Mouse (Mus musculus) left cerebral cortex, postnatal 14 days (tissue): ENCODE results near the gene Cdh23. TPM values are rescaled to one million over a fixed set of nuclear protein-coding genes. Genes with fewer than 3 reads are reported as not detected.

Experiments used
- DNase-seq, 2 experiments: peaks; one replicate each; pipeline ENCODE4 v3.0.0; 2021 to 2022; ENCODE audit warnings: low spot score in 2 of 2, mixed read lengths in 1 of 2
- intact Hi-C: fragments of 180-260 bp; cut with DNase I; formaldehyde crosslinking; loops from one replicate; pipeline ENCODE4 v1.15.1; 2025
- total RNA-seq, 2 experiments: library from RNA; stranded (reverse); gene quantifications; 2 replicates each; pipeline ENCODE4 v1.2.3; 2021

Cdh23 gene
- total RNA-seq, 2 experiments from 2014 or later: 1.5 to 2.0 TPM

- intact Hi-C loops: no loop called here
- DNase-seq: no peak
These were observed 305.3 kb downstream of the Cdh23 start for GRCm38 (mm10) chr10:60390904-60391420.

DNA sequence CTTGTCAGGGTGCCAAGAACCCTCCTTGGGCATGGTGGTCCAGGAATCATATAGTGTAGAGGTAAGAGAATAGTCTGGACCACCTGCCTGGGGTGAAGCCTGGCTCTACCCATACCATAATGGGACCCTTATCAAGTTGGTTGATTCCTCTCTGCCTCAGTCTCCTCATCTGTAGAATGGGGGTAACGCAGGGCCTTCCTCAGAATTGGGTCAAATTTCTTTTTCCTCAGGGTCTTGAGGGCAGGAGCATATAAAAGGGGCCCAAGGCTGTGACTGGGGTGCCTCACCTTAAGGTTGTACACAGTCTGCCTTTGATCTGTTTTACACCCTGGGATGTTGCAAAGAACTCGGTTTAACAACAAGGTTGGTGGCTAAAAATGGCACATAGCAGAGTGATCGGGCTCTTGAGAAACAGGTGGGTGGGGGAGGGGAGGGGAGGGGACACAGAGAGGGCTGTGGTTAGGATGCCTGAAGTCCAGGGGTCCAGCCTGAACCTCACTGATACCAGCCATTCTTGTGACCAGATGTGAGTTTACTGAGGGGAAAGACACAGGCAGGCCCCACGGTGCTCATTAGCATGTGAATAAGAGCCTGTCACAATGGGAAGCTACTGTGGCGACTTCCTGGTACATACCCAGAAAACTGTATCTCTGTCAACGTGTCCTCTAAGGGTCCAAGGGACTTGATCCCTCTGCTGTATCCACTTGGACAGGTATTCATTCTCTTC lies 305.9 kb downstream of the Cdh23 start:
- intact Hi-C loops: no loop called here
- DNase-seq: no peak

DNA sequence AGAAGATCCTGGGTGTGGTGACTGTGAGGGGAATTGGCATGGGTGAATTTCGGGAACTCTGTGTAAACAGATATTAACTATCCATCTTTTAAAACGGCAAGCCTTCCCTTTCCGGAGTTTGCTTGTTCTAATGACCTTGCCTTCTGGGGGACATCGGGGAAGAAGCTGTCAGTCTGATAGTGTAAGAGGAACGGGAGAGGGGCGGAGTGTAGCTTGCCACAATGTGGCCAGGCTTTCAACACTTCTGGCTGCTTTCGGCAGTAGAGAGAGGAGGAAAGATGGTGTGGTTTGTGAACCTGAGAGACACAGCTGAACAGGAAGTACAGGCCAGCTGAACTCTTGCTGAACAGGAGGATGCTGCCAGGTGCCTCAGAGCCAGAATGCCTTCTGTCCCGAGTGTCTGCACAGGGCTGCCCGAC lies 306.8 kb downstream of the Cdh23 start:
- intact Hi-C loops: no loop called here
- no peak for DNase-seq

DNA sequence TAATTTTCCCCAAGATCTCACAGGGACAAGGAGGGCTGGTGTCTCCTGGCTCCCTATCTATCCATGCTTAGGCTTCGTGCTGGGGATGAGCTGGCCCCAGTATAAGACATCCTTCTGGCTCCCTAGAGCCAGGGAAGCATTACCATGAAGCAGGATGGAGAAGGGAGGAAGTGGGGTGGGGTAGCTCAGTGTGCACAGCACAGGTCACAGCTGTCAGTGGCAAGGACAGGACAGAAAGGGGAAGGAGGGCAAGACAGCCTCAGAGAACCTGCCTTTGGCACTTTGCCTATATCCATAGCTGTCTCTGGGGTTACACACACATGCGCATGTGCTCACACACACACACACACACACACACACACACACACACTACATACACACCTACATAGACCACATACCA lies 308.0 kb downstream of the Cdh23 start:
- intact Hi-C loops: no loop called here
- no peak for DNase-seq

DNA sequence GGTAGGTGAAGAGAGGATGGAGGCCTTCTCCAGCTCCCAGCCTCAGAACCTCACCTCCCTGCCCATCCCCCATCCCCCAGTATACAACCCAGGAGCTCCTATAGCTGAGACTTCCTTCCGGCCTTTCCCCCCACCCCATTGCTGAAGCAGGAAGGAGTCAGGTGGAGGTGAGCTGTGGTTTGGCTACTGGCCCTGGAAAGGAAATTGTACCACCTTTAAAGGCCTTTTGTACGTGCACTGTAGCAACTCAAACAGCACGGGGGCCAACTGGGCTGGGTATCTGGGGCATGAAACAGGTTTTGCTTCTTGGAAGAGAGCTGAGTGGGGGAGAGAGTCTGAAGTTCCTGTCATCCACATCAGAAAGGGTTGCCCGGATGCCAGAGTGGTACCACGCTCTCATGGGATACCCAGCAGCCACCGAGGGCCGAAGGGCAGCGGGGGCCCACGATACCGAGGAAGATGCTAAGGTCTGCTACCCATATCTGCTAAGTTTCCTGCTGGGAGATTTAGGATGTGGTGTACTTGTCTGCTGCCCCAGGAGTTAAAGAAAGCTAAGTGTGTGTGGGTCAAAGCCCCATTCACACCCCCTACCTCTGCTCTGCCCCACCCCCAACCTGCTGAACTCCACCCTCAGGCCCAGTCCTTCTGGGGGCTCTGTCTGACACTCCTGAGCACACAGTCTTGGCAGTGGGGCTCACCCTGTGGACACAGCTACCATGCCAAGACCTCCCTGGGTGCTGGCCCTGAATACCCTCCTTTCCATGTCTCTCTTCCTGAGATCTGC lies 315.0 kb downstream of the Cdh23 start:
- intact Hi-C loops: no loop called here

DNA sequence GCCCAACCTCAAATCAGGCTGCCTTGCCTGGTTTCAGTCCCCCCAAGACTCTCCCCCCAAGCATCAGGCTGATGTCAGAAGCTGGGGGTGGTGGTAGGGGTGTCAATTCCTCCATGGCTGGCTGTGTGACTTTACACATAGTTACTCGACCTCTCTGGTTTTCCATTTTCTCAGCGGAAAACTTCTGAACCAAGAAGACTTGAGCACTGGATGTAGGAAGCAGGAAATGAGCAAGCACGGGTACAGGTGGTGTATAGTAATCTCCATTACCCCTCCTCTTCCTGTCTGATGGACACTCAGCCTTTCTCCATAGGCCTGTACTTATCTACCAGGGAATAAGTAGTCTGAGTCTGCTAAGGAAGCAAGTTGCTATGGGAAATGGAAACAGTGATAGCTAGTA lies 316.1 kb downstream of the Cdh23 start:
- DNase-seq: no peak
- intact Hi-C loops: no loop called here

More for the DNA sequence above, 315.0 kb downstream of the Cdh23 start:
- no peak for DNase-seq

DNA sequence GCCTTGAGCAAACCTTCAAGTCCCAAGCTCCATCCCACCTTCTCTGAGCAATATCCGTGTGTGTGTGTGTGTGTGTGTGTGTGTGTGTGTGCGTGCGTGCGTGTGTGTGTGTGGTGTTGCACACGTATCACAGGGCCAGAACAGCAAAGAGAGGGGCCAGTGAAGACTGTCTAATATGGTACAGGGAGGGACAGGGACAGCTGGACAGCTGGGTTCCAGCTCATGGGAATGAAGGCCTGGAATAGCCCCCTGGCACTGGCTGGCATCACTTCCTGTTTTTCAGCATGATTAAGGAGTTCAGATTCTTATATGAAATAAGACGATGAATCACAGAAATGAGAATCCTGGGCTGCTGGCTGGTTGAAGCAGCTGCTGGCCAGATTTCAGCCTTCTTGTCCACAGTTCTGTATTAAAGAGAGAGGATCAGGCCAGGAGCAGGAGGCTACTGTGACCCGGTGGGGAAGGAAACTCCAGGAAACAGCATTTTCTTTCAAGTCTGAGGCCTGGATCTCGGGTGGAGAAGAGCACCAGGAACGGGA lies 316.8 kb downstream of the Cdh23 start:
- intact Hi-C loops: no loop called here
- DNase-seq: no peak

DNA sequence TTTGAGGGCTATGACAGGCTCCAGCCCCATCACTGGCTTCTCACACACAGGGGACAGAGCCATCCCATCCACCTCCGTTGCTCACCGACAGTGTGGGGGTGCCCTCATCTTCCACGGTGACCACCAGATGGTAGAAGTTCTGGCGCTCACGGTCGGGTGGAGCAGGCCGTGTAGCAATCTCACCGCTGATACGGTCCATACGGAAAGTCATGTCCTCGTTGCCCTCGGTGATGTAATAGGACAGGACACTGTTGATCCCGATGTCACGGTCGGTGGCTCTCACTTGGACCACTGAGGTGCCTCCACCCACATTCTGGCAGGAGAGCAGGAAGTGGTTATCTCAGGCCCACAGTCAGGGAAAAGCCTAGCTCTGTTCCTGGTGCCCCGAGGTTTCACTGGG lies 319.6 kb downstream of the Cdh23 start:
- no peak for DNase-seq
- intact Hi-C loops: no loop called here

- no peak for DNase-seq
- intact Hi-C loops: no loop called here
These were observed 322.2 kb downstream of the Cdh23 start for GRCm38 (mm10) chr10:60373937-60374578.

- DNase-seq: no peak
- intact Hi-C loops: no loop called here
These were observed 322.8 kb downstream of the Cdh23 start for GRCm38 (mm10) chr10:60373543-60373936.

DNA sequence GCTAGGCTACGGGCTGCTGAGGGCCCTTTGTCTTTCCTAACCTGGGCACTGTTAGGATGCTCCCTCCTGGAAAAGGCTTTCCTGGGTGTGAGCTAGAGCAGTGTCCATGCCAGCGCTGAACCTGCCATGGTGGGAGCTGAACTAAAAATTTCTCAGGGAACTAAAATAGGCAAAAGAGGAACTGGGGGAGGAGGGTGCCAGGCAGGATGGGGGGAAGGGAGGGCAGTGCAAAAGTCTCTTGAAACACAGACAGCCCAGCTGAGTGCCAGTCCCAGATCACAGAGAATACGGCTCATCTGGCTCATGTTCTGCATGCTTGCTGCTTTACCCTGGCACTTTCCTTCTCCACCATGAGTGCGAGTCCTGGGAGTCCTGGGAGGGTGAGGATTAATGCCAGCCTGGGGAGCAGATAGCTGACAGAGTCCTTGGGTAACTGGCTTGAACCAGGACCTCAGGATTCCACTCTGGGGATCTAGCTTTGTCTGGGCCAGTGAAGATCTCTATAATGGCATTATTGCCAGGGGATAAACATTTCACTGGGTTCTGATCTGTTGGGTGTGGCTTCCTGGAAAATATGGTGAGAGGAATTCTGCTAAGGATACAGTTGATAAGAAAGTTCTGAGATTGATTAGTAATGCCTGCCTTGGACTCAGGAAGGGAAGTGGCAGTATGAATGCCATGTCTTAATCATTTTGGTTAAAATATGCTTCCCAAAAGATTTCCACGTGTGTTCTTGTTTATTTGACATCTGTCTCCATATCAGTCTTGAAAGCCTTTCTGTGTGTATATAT lies 324.5 kb downstream of the Cdh23 start:
- intact Hi-C loops: no loop called here
- peak in 1 of 2 experiments; percentile 35 for DNase-seq

DNA sequence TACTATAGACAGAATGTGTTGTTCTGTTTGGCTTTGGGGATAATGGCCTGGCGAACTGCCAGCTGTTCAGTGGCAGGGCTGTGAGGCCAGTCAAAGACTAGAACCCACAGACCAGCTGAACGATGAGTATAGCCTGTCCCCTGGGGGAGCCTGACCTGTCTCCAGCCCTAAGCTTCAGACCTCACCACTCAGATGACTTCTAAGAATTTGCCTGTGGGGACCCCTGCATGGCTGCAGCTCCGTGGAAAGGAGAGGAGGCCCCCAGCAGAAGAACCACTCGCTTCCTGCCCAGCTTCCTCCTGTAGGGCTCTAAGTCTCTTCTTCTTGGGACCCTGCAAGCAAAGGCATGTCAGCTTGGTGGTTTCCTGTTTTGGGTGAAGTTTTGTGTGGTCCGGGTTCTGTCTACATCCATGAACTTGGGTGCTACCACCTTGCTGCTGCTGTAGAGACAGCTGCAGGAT lies 325.7 kb downstream of the Cdh23 start:
- no peak for DNase-seq
- intact Hi-C loops: no loop called here

DNA sequence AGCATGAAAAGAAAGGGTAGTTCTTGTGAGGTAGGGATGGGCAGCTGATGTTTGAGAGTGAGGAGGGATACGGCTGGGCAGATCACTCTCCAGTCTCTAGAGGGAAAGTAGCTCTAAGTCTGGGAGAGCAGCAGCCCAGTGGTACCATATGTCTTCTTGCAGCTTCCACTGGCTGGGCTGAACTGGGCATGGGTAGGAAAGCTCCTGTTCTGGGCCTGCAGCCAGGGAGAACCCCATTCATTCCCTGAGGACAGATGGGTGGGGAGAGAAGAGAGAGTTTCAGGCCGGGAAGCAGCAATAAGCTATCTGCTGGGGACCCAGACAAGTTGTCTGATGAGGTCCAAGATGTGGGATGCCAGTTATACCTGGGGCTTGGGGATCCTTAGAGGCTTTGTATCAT lies 326.2 kb downstream of the Cdh23 start:
- peak; percentile 41 to 59 for DNase-seq
- intact Hi-C loops: no loop called here

GRCm38 (mm10) chr10:60369405-60369804 lies 326.9 kb downstream of the Cdh23 start:
- no peak for DNase-seq
- intact Hi-C loops: no loop called here

DNA sequence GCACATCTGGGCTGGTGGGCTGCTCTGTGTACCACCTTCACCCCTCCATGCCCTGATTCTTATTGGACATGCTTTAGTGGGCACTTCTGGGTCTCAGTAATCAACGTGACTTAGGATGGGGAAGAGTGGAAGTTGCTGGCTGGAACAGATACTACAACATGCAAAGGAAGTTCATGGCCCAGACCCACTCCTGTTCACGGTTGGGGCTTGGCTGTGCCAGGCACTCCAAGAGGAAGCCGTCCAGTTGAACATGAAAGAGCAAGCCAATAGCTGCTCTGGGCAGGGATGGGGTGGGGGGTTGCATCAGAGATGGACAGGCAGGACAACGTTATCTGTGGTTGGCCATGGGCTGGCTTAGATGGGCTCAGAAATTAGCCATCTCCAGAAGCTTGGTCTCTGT lies 328.4 kb downstream of the Cdh23 start:
- intact Hi-C loops: no loop called here

DNA sequence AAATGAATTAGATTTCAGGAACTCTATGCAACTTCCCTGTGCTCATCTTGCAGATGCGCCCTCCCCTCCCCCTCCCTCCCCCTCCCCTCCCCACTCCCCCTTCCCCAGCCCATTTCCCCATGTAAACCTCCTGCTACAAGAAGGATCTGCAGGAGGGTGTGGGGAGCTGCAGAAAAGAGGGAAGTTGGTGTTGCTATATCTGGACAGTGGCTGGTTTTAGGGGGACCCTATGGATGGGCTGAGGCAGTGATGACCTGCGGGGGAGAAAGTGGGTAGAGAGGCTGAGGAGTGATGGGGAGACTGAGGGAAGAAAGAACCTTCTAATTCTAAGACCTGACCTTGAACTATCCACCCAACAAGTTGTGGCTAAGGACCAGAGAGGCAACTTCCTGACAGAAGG lies 329.1 kb downstream of the Cdh23 start:
- intact Hi-C loops: no loop called here
- no peak for DNase-seq

More for the DNA sequence above, 328.4 kb downstream of the Cdh23 start:
- DNase-seq: no peak

DNA sequence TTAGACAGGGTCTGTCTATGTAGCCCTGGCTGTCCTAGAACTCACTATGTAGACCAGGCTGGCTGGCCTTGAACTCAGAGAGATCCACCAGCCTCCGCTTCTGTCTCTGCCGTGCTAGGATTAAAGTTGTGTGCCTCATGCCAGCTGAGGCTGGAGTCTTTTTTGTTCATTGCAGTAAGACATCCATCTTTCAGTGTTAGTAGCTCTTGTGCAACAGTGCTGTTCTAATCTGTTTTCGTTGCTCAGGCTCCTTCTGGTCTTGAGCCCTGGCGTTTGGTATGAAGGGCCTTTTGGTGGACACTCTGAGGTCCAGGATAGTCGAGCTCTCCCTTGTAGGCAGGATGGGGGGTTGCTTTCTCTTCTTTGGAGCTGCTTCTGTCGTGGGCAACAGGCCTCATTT lies 332.9 kb downstream of the Cdh23 start:
- intact Hi-C loops: no loop called here
- DNase-seq: no peak

GRCm38 (mm10) chr10:60362310-60362628 lies 334.0 kb downstream of the Cdh23 start:
- peak in 1 of 2 experiments; percentile 43 for DNase-seq
- intact Hi-C loops: no loop called here

DNA sequence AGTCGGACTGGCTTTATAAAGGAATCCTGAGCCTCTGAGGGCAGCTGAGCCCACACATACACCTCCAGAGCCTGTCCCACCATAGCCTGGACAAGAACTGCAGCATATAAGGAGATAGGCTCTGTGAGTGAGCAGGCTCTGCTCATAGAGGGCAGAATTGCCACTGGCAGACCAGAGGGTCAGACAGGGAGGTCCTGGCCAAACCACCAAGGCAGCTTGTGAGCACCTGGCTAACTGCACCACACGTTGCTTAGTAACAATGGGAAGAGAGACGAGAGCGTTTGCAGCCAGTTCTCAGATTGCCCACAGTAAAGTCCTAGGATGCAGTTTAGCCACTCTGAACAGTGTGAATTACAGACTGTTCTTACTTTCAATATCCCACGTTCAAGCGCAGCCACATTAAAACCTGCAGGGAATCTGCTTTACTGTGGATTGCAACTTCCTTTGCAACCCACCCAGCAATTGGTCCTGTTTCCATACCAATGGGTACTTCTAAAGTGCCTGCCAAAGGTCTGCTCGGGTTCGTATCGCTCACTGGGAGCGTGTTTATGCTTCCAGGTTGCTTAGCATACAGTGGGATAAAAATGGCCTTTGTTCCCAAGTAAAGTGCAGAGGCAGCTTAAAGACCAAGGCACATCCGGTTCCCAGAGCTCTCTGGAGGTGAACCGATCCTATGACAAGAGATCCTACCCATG lies 334.5 kb downstream of the Cdh23 start:
- no peak for DNase-seq
- intact Hi-C loops: no loop called here
